ENCODE assay signal across 8 mouse cellular contexts in the genomic region with DNA sequence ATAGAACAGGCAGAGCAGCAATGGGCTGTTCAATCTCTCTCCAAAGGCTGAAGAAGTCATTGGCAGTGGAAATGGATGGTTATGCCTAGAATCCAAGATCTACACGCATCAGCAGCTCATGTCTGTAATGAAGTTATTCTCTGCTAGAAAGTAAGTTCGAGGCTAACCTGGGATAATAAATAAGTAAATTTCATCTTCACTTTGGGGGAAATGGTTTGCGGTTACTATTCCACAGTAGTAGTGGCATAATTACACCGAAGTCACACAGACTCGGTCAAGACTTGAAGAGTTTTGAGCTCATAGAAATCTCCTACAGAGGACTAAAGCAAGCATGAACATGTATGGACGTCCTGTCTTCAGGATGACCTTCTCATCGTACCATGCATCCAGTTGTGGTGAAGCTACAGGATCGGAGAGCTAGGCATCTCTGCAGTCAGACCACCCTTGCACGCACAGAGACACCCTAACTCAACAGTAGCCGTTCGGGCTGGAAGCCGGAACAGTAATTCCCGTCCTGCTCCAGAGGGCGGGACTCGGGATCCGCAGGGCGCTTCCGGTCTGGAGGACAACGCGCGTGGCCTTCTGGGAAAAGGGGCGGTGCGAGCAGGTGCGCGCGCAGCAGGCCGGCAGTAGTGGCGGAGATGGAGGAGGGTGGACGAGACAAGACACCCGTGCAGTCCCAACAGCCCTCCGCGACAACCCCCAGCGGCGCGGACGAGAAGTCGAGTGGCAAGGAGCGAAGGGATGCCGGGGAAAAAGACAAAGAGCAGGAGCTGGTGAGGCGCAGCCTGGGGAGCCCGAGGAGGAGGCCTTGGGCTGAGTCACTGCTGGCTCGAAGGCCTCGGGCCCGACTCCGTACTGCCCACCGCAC. TPM values are rescaled to one million over a fixed set of nuclear protein-coding genes. Genes with fewer than 3 reads are reported as not detected.
A peak's percentile ranks its signal among the peaks of the same experiment; 100 is the strongest.
DNase-seq lines count a peak whose midpoint lies in the region; ATAC-seq lines count a peak whose summit lies in the region.

A gene (plus strand): TSS at position 577 of the 871 bp plus-strand sequence.

- H3K9ac ChIP-seq in hindbrain, embryonic 13.5 days, result peak within 1 kb of the TSS; percentile 96

- DNase-seq in NIH3T3 (ENCODE audit: low read depth), result peak; percentile 97
- peak; percentile 99 for DNase-seq in cerebellum, postnatal 10 days
- DNase-seq in frontal cortex, postnatal 14 days (ENCODE audit: low spot score in 2 of 2), result peak; percentile 90 to 96
- peak; percentile 93 to 95 for DNase-seq in layer of hippocampus, postnatal 25 days (ENCODE audit: extremely low spot score in 1 of 2, low spot score in 1 of 2)
- DNase-seq in lung, postnatal 25 days (ENCODE audit: low spot score), result peak; percentile 96
- peak; percentile 98 for DNase-seq in retina, embryonic 14.5 days (ENCODE audit: low spot score)
- DNase-seq in thymus, postnatal 4 days, result peak; percentile 98

- 2% methylated on average over 46 of the region's 46 CpGs for WGBS in hindbrain, embryonic 13.5 days

- H3K4me3 ChIP-seq in hindbrain, embryonic 13.5 days, result peak within 1 kb of the TSS; percentile 89

- H3K27me3 ChIP-seq in hindbrain, embryonic 13.5 days, result no peaks in the 10 kb centered on the region

- H3K4me1 ChIP-seq in hindbrain, embryonic 13.5 days (replicated peaks), result peaks cover 24% of the 10 kb centered on the region

- H3K4me2 ChIP-seq in hindbrain, embryonic 13.5 days, result peak within 1 kb of the TSS; percentile 89

- H3K36me3 ChIP-seq in hindbrain, embryonic 13.5 days, result peaks cover 23% of the 10 kb centered on the region

- H3K27ac ChIP-seq in hindbrain, embryonic 13.5 days, result peak within 1 kb of the TSS; percentile 83

- peak; percentile 96 for ATAC-seq in hindbrain, embryonic 13.5 days (ENCODE audit: low FRiP score)

- no peaks in the 10 kb centered on the region for H3K9me3 ChIP-seq in hindbrain, embryonic 13.5 days

RNA-seq across cellular contexts. Expression of the gene that starts here (rescaled TPM):
- polyA plus RNA-seq in hindbrain, embryonic 13.5 days (2015; fragmentation: Nextera tagmentation; extraction: Ambion mirVana), result 363 and 367 TPM in 2 replicates
- total RNA-seq in layer of hippocampus, postnatal 25 days (2021), result 100 to 1,000 TPM; 220 to 240 TPM

Comparison
In these comparisons a context has a peak if more than half of its experiments do, and no peak if none do; other contexts are left out.
1. Peak in every context shown above with its lines: DNase-seq, ATAC-seq, H3K4me3 ChIP-seq and H3K27ac ChIP-seq.